Mouse (Mus musculus) myocyte (in vitro differentiated cells): Measurements from ENCODE around the gene Cyb5b. TPM values are rescaled to one million over a fixed set of nuclear protein-coding genes. Genes with fewer than 3 reads are reported as not detected.
"Not testable (repeated sequence)": the region's sequence is repeated elsewhere in the genome, so short reads cannot be mapped to it uniquely, and the experiment has no call there.

Source experiments
- H3K27me3 ChIP-seq: one replicate; pipeline ENCODE4 v1.6.1; 2011; ENCODE audit not compliant: control insufficient read depth, insufficient read depth, insufficient read length
- H3K36me3 ChIP-seq: one replicate; pipeline ENCODE4 v1.6.1; 2011; ENCODE audit not compliant: control insufficient read depth, insufficient read depth
- H3K4me2 ChIP-seq: one replicate; pipeline ENCODE4 v1.6.1; 2011; ENCODE audit warnings: low read depth, control low read depth
- H3K4me3 ChIP-seq: one replicate; pipeline ENCODE4 v1.5.1; 2011; ENCODE audit warnings: mild to moderate bottlenecking, control low read depth, moderate library complexity
- H3K79me2 ChIP-seq: one replicate; pipeline ENCODE4 v1.6.1; 2011; ENCODE audit not compliant: control insufficient read depth, insufficient read depth
- H3ac ChIP-seq: one replicate; pipeline ENCODE4 v1.6.1; 2011; ENCODE audit not compliant: control insufficient read depth, insufficient read length
- CEBPB ChIP-seq: IDR thresholded peaks from 2 replicates; pipeline ENCODE4 v1.6.1; 2011; ENCODE audit warnings: mild to moderate bottlenecking, moderate library complexity; ENCODE audit not compliant: poor library complexity, insufficient read depth, severe bottlenecking
- E2F4 ChIP-seq: IDR thresholded peaks from one replicate; pipeline ENCODE4 v1.6.1; 2011; ENCODE audit warnings: mild to moderate bottlenecking, control low read depth, moderate library complexity; ENCODE audit not compliant: insufficient read depth
- MAX ChIP-seq: IDR thresholded peaks from one replicate; pipeline ENCODE4 v1.6.1; 2011; ENCODE audit warnings: low read depth, mild to moderate bottlenecking, control low read depth
- MYOD1 ChIP-seq, 3 experiments: IDR thresholded peaks; one replicate each; pipeline ENCODE4 v1.6.1; 2011; ENCODE audit warnings: control low read depth in 2 of 3, low read depth in 2 of 3, mild to moderate bottlenecking in 2 of 3, moderate library complexity in 1 of 3; ENCODE audit not compliant: insufficient read length in 2 of 3, control insufficient read depth in 1 of 3
- MYOG ChIP-seq, 3 experiments: IDR thresholded peaks; one replicate each; pipeline ENCODE4 v1.6.1; 2011; ENCODE audit warnings: control low read depth in 2 of 3, low read depth in 2 of 3, mild to moderate bottlenecking in 2 of 3; ENCODE audit not compliant: insufficient read length in 2 of 3, control insufficient read depth in 1 of 3, insufficient read depth in 1 of 3
- POLR2A ChIP-seq: IDR thresholded peaks from one replicate; pipeline ENCODE4 v1.6.1; 2011; ENCODE audit warnings: low read depth, mild to moderate bottlenecking, control low read depth, moderate library complexity; ENCODE audit not compliant: insufficient read length
- POLR2AphosphoS2 ChIP-seq: IDR thresholded peaks from one replicate; pipeline ENCODE4 v1.6.1; 2011; ENCODE audit warnings: low read depth, control low read depth; ENCODE audit not compliant: insufficient read length
- REST ChIP-seq: IDR thresholded peaks from one replicate; pipeline ENCODE4 v1.6.1; 2011; ENCODE audit warnings: mild to moderate bottlenecking, control low read depth, moderate library complexity; ENCODE audit not compliant: insufficient read depth, insufficient read length
- TCF12 ChIP-seq: IDR thresholded peaks from one replicate; pipeline ENCODE4 v1.6.1; 2011; ENCODE audit warnings: mild to moderate bottlenecking, control low read depth; ENCODE audit not compliant: poor library complexity, insufficient read depth, severe bottlenecking
- TCF3 ChIP-seq: IDR thresholded peaks from one replicate; pipeline ENCODE4 v1.6.1; 2011; ENCODE audit warnings: low read depth, control low read depth; ENCODE audit not compliant: insufficient read length
- USF1 ChIP-seq: IDR thresholded peaks from one replicate; pipeline ENCODE4 v1.6.1; 2011; ENCODE audit warnings: low read depth, mild to moderate bottlenecking, control low read depth, moderate library complexity
- polyA plus RNA-seq: library from polyadenylated mRNA; unstranded; fragments of >200 nt; fragmentation: generic; extraction: Trizol; gene quantifications from one replicate; pipeline ENCODE4 v1.2.1, GENCODE M21; 2012; ENCODE audit warnings: missing spikeins

Gene Cyb5b
- polyA plus RNA-seq, 1 experiment: 48.3 TPM

GRCm38 (mm10) chr8:107209185-107209584 is 58.7 kb downstream of the Cyb5b start:
- no peaks in the 10 kb centered on the region for H3K27me3 ChIP-seq
- TF ChIP-seq MYOG (IDR thresholded peaks at IDR 0.05; ENCODE audit: control insufficient read depth in 1 of 3, insufficient read depth in 1 of 3, insufficient read length in 2 of 3, low read depth in 2 of 3) (no peak), CEBPB (peak; percentile 71; the same call in 1 of the 2 replicates)

GRCm38 (mm10) chr8:107212006-107212405 is 61.6 kb downstream of the Cyb5b start:
- TF ChIP-seq POLR2A (no peak), MYOD1 (IDR thresholded peaks at IDR 0.05; ENCODE audit: control insufficient read depth in 1 of 3, insufficient read length in 2 of 3, low read depth in 2 of 3) (no peak), MAX (no peak), MYOG (IDR thresholded peaks at IDR 0.05; ENCODE audit: control insufficient read depth in 1 of 3, insufficient read depth in 1 of 3, insufficient read length in 2 of 3, low read depth in 2 of 3) (no peak), POLR2AphosphoS2 (no peak), TCF3 (no peak), CEBPB (no peak), E2F4 (no peak), USF1 (no peak)

More at GRCm38 (mm10) chr8:107209185-107209584, 58.7 kb downstream of the Cyb5b start:
- no peaks in the 10 kb centered on the region for H3K36me3 ChIP-seq
- no peak overlapping the region for H3ac ChIP-seq
- no peak overlapping the region for H3K4me3 ChIP-seq
- H3K79me2 ChIP-seq: no peaks in the 10 kb centered on the region
- H3K4me2 ChIP-seq: peak overlapping the region; percentile 40

GRCm38 (mm10) chr8:107217230-107217629 is 66.8 kb downstream of the Cyb5b start:
- not testable (repeated sequence) for H3K36me3 ChIP-seq, H3K4me3 ChIP-seq, H3ac ChIP-seq, H3K4me2 ChIP-seq, H3K27me3 ChIP-seq, H3K79me2 ChIP-seq

More at GRCm38 (mm10) chr8:107212006-107212405, 61.6 kb downstream of the Cyb5b start:
- H3K79me2 ChIP-seq: no peaks in the 10 kb centered on the region
- no peak overlapping the region for H3K4me2 ChIP-seq
- H3K4me3 ChIP-seq: no peak overlapping the region
- H3K36me3 ChIP-seq: no peaks in the 10 kb centered on the region
- H3ac ChIP-seq: no peak overlapping the region
- no peaks in the 10 kb centered on the region for H3K27me3 ChIP-seq

GRCm38 (mm10) chr8:107218091-107218490 is 67.7 kb downstream of the Cyb5b start:
- Histone ChIP-seq H3K36me3 (no peaks in the 10 kb centered on the region), H3K27me3 (no peaks in the 10 kb centered on the region), H3ac (no peak overlapping the region), H3K79me2 (no peaks in the 10 kb centered on the region), H3K4me3 (no peak overlapping the region), H3K4me2 (no peak overlapping the region)
- TF ChIP-seq POLR2AphosphoS2: no peak
- no peak for TF ChIP-seq MYOG (IDR thresholded peaks at IDR 0.05; ENCODE audit: control insufficient read depth in 1 of 3, insufficient read depth in 1 of 3, insufficient read length in 2 of 3, low read depth in 2 of 3)

GRCm38 (mm10) chr8:107219078-107219477 is 68.6 kb downstream of the Cyb5b start:
- Histone ChIP-seq H3K4me2 (no peak overlapping the region), H3K4me3 (no peak overlapping the region), H3K36me3 (no peaks in the 10 kb centered on the region), H3K79me2 (no peaks in the 10 kb centered on the region), H3ac (no peak overlapping the region), H3K27me3 (no peaks in the 10 kb centered on the region)
- no peak for TF ChIP-seq CEBPB
- no peak for TF ChIP-seq MYOG (IDR thresholded peaks at IDR 0.05; ENCODE audit: control insufficient read depth in 1 of 3, insufficient read depth in 1 of 3, insufficient read length in 2 of 3, low read depth in 2 of 3)
- TF ChIP-seq REST: no peak
- no peak for TF ChIP-seq POLR2AphosphoS2
- TF ChIP-seq USF1: no peak
- TF ChIP-seq MYOD1 (IDR thresholded peaks at IDR 0.05; ENCODE audit: control insufficient read depth in 1 of 3, insufficient read length in 2 of 3, low read depth in 2 of 3): no peak
- no peak for TF ChIP-seq TCF12
- TF ChIP-seq TCF3: no peak
- TF ChIP-seq MAX: no peak
- TF ChIP-seq E2F4: no peak

- Histone ChIP-seq H3K79me2 (no peaks in the 10 kb centered on the region), H3K36me3 (no peaks in the 10 kb centered on the region), H3K4me2 (no peak overlapping the region), H3ac (no peak overlapping the region), H3K27me3 (no peaks in the 10 kb centered on the region), H3K4me3 (no peak overlapping the region)
- TF ChIP-seq MYOD1 (IDR thresholded peaks at IDR 0.05; ENCODE audit: control insufficient read depth in 1 of 3, insufficient read length in 2 of 3, low read depth in 2 of 3) (no peak), REST (no peak), TCF3 (no peak), POLR2AphosphoS2 (no peak), MAX (no peak), USF1 (no peak)
Measured at GRCm38 (mm10) chr8:107221924-107222851, 71.7 kb downstream of the Cyb5b start.
